Mouse (Mus musculus) spleen, postnatal 10 days (tissue): ENCODE data around the gene Tgm1.

ENCODE experiments used
- DNase-seq, 2 experiments: peaks; one replicate each; pipeline ENCODE4 v3.0.0; 2021 to 2022; ENCODE audit warnings: low spot score in 2 of 2

Gene Tgm1

GRCm38 (mm10) chr14:55713729-55714122, at the start of gene Tgm1:
Gene Tgm1 (minus strand): TSS chr14:55713926.
- no peak for DNase-seq

GRCm38 (mm10) chr14:55763166-55763565, 49.4 kb upstream of the Tgm1 start:
- no peak for DNase-seq

- peak; percentile 36 to 47 for DNase-seq
These were observed 48.5 kb upstream of the Tgm1 start for GRCm38 (mm10) chr14:55762001-55762821.

- DNase-seq: no peak
These were observed 47.4 kb upstream of the Tgm1 start, which contains the start of gene Ltb4r2 for GRCm38 (mm10) chr14:55761163-55761562. Gene Ltb4r2 (plus strand): TSS chr14:55761428.

- peak; percentile 82 to 88 for DNase-seq
These were observed 46.4 kb upstream of the Tgm1 start for GRCm38 (mm10) chr14:55760156-55760555.

- DNase-seq: no peak
These were observed 44.6 kb upstream of the Tgm1 start, which contains the start of gene Cideb for GRCm38 (mm10) chr14:55758363-55758784. Gene Cideb (minus strand): TSS chr14:55758458.

GRCm38 (mm10) chr14:55757566-55757965, 43.8 kb upstream of the Tgm1 start:
- no peak for DNase-seq

GRCm38 (mm10) chr14:55747051-55747847, 33.5 kb upstream of the Tgm1 start:
- no peak for DNase-seq

- DNase-seq: no peak
These were observed 32.1 kb upstream of the Tgm1 start for GRCm38 (mm10) chr14:55745861-55746237.

- peak; percentile 81 to 89 for DNase-seq
These were observed 31.6 kb upstream of the Tgm1 start, which contains the start of the genes Dhrs1 and Nop9 for GRCm38 (mm10) chr14:55745180-55745860. Gene Dhrs1 (minus strand): TSS chr14:55745690. Gene Nop9 (plus strand): TSS chr14:55745693.

- DNase-seq: peak; percentile 89 to 90
These were observed 30.0 kb upstream of the Tgm1 start for GRCm38 (mm10) chr14:55743711-55744110.

- DNase-seq: no peak
These were observed 23.5 kb upstream of the Tgm1 start for GRCm38 (mm10) chr14:55737086-55737687.

- no peak for DNase-seq
These were observed 22.0 kb upstream of the Tgm1 start for GRCm38 (mm10) chr14:55735758-55736157.

- DNase-seq: no peak
These were observed 21.6 kb upstream of the Tgm1 start for GRCm38 (mm10) chr14:55735334-55735733.

GRCm38 (mm10) chr14:55734869-55735268, 21.1 kb upstream of the Tgm1 start:
- DNase-seq: no peak

- DNase-seq: no peak
These were observed 20.2 kb upstream of the Tgm1 start for GRCm38 (mm10) chr14:55733889-55734288.

GRCm38 (mm10) chr14:55730531-55731032, 16.9 kb upstream of the Tgm1 start:
- no peak for DNase-seq

- no peak for DNase-seq
These were observed 16.4 kb upstream of the Tgm1 start for GRCm38 (mm10) chr14:55730116-55730515.

GRCm38 (mm10) chr14:55727889-55728685, 14.4 kb upstream of the Tgm1 start:
- no peak for DNase-seq

- no peak for DNase-seq
These were observed 12.5 kb upstream of the Tgm1 start for GRCm38 (mm10) chr14:55726261-55726660.
